Mouse (Mus musculus) midbrain, embryonic 16.5 days (tissue): ENCODE results near the gene Ddt. TPM values are rescaled to one million over a fixed set of nuclear protein-coding genes. Genes with fewer than 3 reads are reported as not detected.

Experiments
- ATAC-seq: fragments of 200-750 bp; cut with Nextera tagmentation; 2 replicates; pipeline ENCODE4 v1.8.0; 2017; ENCODE audit warnings: moderate TSS enrichment
- H3K27ac ChIP-seq: fragments of 300-500 bp; sonication (generic); 2 replicates; pipeline ENCODE4 v1.5.1; 2014; ENCODE audit warnings: mild to moderate bottlenecking, low read length, mixed read lengths
- H3K27me3 ChIP-seq: fragments of 300-500 bp; sonication (generic); 2 replicates; pipeline ENCODE4 v1.6.1; 2014; ENCODE audit warnings: low read depth, low read length, mixed read lengths; ENCODE audit not compliant: control insufficient read depth, insufficient read depth
- H3K36me3 ChIP-seq: fragments of 300-500 bp; sonication (generic); 2 replicates; pipeline ENCODE4 v1.6.1; 2014; ENCODE audit warnings: mild to moderate bottlenecking, low read length, moderate library complexity, mixed read lengths; ENCODE audit not compliant: control insufficient read depth, insufficient read depth
- H3K4me1 ChIP-seq: fragments of 300-500 bp; sonication (generic); 2 replicates; pipeline ENCODE4 v1.6.1; 2014; ENCODE audit warnings: mild to moderate bottlenecking, low read length, mixed read lengths; ENCODE audit not compliant: control insufficient read depth, insufficient read depth
- H3K4me2 ChIP-seq: fragments of 300-500 bp; sonication (generic); 2 replicates; pipeline ENCODE4 v1.6.1; 2014; ENCODE audit warnings: mild to moderate bottlenecking, low read length, mixed read lengths
- H3K4me3 ChIP-seq: fragments of 300-500 bp; sonication (generic); 2 replicates; pipeline ENCODE4 v1.5.1; 2014; ENCODE audit warnings: low read depth, mild to moderate bottlenecking, low read length, moderate library complexity, mixed read lengths
- H3K9ac ChIP-seq: fragments of 300-500 bp; sonication (generic); 2 replicates; pipeline ENCODE4 v1.6.1; 2014; ENCODE audit warnings: low read depth, low read length, mixed read lengths
- H3K9me3 ChIP-seq: fragments of 300-500 bp; sonication (generic); replicated peaks from 2 replicates; pipeline ENCODE4 v1.6.1; 2014; ENCODE audit warnings: mild to moderate bottlenecking, low read length, mixed read lengths; ENCODE audit not compliant: control insufficient read depth, poor library complexity, severe bottlenecking
- WGBS: fragments of 180-500 bp; shearing (Covaris S2); extraction: QIAGEN DNeasy Blood & Tissue Kit; methylation state at CpG from one replicate; pipeline ENCODE4 v1.1.7; 2014; 5-methylcytosine and 5-hydroxymethylcytosine counted together
- polyA plus RNA-seq: library from polyadenylated mRNA; unstranded; fragments of >200 nt; fragmentation: Nextera tagmentation; extraction: Ambion mirVana; gene quantifications from 2 replicates; pipeline ENCODE4 v1.2.1, GENCODE M21; 2015

Ddt gene
- polyA plus RNA-seq = 70.1 and 77.0 TPM in 2 replicates

DNA sequence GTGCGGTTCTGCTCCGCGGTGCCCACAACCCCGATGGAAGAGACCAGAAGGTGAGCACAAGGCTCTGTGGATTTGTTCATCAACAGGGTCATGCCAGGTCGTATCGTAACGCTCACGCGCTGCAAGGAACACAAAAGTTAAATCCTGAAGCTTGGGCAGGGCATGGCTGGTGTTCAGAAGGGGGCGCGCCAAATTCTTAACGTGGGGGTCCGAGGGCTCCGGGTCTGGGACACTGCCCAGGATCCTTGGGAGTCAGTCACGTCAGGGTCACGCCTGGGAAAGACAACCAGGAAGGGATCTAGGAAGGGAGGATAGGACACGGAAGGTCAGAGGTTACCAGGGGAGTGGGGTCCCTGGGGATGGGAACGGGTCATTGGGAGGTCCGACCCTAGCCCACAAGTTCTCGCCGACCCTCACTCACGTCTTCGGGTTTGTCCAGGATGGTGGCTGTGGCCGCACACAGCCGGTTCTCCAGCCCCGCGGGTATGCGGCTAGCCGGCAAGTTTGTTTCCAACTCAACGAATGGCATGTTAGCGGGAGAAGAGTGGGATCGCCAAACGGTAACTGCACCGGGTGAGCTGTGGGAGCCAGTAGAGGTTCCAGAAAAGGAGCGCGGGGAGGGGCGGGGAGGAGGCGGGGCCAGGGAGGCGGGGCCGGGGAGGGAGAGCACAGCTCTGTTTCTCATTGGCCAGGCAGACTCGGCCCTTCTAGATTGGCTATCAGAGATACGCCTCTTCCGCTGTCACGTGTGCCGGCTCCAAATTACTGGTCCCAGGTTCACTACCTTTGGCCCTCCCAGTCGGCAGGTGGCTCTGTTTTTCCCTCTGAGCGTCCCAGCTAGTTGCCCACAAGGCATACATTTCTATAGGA is at the start of gene Ddt:
Ddt (minus strand) TSS at position 620 of the 870 bp plus-strand sequence.
- peak within 1 kb of the TSS; percentile 85 for H3K4me2 ChIP-seq
- H3K4me1 ChIP-seq = peaks cover 5% of the 10 kb centered on the region
- peak within 1 kb of the TSS; percentile 57 for H3K4me3 ChIP-seq
- under 1% methylated on average over 46 of the region's 47 CpGs for WGBS
- H3K9me3 ChIP-seq = no peaks in the 10 kb centered on the region
- peak; percentile 97 for ATAC-seq
- H3K27ac ChIP-seq = no peak within 1 kb of the TSS
- no peaks in the 10 kb centered on the region for H3K36me3 ChIP-seq
- peaks cover 11% of the 10 kb centered on the region; the same call in 1 of the 2 replicates for H3K27me3 ChIP-seq
- peak within 1 kb of the TSS; percentile 65 for H3K9ac ChIP-seq

- Histone ChIP-seq H3K4me3 (no peak within 1 kb of the TSS), H3K36me3 (no peaks in the 10 kb centered on the region), H3K9me3 (no peaks in the 10 kb centered on the region), H3K4me2 (no peak within 1 kb of the TSS), H3K27me3 (no peaks in the 10 kb centered on the region), H3K4me1 (no peaks in the 10 kb centered on the region), H3K27ac (no peak within 1 kb of the TSS), H3K9ac (no peak within 1 kb of the TSS)
- no peak for ATAC-seq
- WGBS = 93% methylated on average over 2 of the region's 2 CpGs
Observed at GRCm38 (mm10) chr10:75822443-75822842, 49.2 kb upstream of the Ddt start, which contains the start of gene Gstt4. Gene Gstt4, minus strand, starts transcription at chr10:75822543.

- no peak for ATAC-seq
- Histone ChIP-seq H3K4me3 (no peak overlapping the region), H3K9me3 (no peaks in the 10 kb centered on the region), H3K27ac (no peak overlapping the region), H3K27me3 (no peaks in the 10 kb centered on the region), H3K9ac (no peak overlapping the region), H3K36me3 (no peaks in the 10 kb centered on the region), H3K4me2 (no peak overlapping the region), H3K4me1 (no peaks in the 10 kb centered on the region)
- 89% methylated on average over 5 of the region's 5 CpGs for WGBS
Observed at GRCm38 (mm10) chr10:75819882-75820281, 46.7 kb upstream of the Ddt start.

DNA sequence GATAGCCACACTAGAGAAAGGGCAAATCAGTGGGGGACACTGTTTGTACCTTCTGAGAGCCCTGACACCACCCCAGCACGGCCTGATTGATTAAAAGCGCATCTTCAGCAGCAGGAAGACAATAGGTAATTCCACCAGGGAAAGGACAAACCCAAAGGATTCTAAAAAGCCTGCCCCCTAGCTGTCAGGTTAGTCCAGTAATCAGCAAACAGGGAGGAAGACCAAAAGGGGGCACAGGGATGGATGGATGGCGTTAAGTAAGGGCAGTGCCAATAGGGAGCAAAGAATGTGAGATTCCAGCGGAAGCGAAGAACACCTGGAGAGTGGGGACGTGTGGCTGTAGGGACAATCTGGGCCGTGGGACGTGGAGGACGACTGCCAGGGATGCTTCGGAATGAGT is 45.4 kb upstream of the Ddt start:
- Histone ChIP-seq H3K4me2 (no peak overlapping the region), H3K27ac (no peak overlapping the region), H3K27me3 (no peaks in the 10 kb centered on the region), H3K36me3 (no peaks in the 10 kb centered on the region), H3K9me3 (no peaks in the 10 kb centered on the region), H3K4me3 (no peak overlapping the region), H3K4me1 (no peaks in the 10 kb centered on the region), H3K9ac (no peak overlapping the region)
- ATAC-seq = no peak
- 64% methylated on average over 10 of the region's 10 CpGs for WGBS

DNA sequence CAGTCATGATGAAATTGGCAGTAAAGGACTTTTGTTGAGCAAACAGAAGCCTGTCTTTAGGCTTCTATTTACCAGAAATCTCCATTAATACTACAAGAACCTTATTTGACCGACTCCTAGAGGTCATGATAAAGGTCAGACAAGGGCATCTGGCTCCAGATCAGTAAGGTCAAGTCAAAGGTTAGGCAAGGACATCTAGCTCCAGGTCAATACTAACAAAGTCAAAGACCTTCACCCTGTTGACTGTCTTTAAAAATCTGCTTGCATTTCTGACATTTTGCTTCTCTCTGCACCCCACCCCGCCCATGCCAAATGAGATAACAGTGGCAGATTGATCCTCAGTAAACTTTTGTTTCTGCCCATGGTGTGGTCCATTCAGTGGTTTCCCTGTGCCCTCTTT is 31.0 kb upstream of the Ddt start:
- Histone ChIP-seq H3K9ac (no peak overlapping the region), H3K27me3 (no peaks in the 10 kb centered on the region), H3K4me2 (no peak overlapping the region), H3K27ac (no peak overlapping the region), H3K4me1 (no peaks in the 10 kb centered on the region), H3K9me3 (no peaks in the 10 kb centered on the region), H3K4me3 (no peak overlapping the region), H3K36me3 (no peaks in the 10 kb centered on the region)
- WGBS = 72% methylated on average over 2 of the region's 2 CpGs
- no peak for ATAC-seq

GRCm38 (mm10) chr10:75798176-75798696 is 25.0 kb upstream of the Ddt start, which contains the start of gene Gstt1:
Gene Gstt1, minus strand, starts transcription at chr10:75798584.
- 3% methylated on average over 18 of the region's 18 CpGs for WGBS
- Histone ChIP-seq H3K4me3 (peak within 1 kb of the TSS; percentile 41), H3K4me2 (peak within 1 kb of the TSS; percentile 59), H3K27me3 (no peaks in the 10 kb centered on the region), H3K9me3 (no peaks in the 10 kb centered on the region), H3K4me1 (peaks cover 5% of the 10 kb centered on the region), H3K36me3 (no peaks in the 10 kb centered on the region), H3K27ac (0 out of 2 replicates have a peak within 1 kb of the TSS, but pooled peaks have one; percentile 9), H3K9ac (peak within 1 kb of the TSS; percentile 10)
- peak; percentile 55 for ATAC-seq

- peak overlapping the region; percentile 59 for H3K4me2 ChIP-seq
- H3K9ac ChIP-seq = peak overlapping the region; percentile 10
- H3K9me3 ChIP-seq = no peaks in the 10 kb centered on the region
- under 1% methylated on average over 12 of the region's 12 CpGs for WGBS
- H3K27ac ChIP-seq = 0 out of 2 replicates have a peak overlapping the region, but pooled peaks have one; percentile 9
- peak overlapping the region; percentile 41 for H3K4me3 ChIP-seq
- ATAC-seq = peak; percentile 80
- H3K27me3 ChIP-seq = no peaks in the 10 kb centered on the region
- H3K36me3 ChIP-seq = no peaks in the 10 kb centered on the region
- peaks cover 5% of the 10 kb centered on the region for H3K4me1 ChIP-seq
Observed at GRCm38 (mm10) chr10:75797619-75798175, 24.5 kb upstream of the Ddt start.

GRCm38 (mm10) chr10:75796731-75797516 is 23.7 kb upstream of the Ddt start:
- H3K4me3 ChIP-seq = peak overlapping the region; percentile 41
- H3K4me2 ChIP-seq = peak overlapping the region; percentile 59
- no peak overlapping the region for H3K27ac ChIP-seq
- no peaks in the 10 kb centered on the region for H3K27me3 ChIP-seq
- no peaks in the 10 kb centered on the region for H3K36me3 ChIP-seq
- H3K9me3 ChIP-seq = no peaks in the 10 kb centered on the region
- 45% methylated on average over 11 of the region's 11 CpGs for WGBS
- ATAC-seq = no peak
- H3K9ac ChIP-seq = no peak overlapping the region
- H3K4me1 ChIP-seq = peaks cover 5% of the 10 kb centered on the region
